Mouse (Mus musculus): ENCODE measurements at regions not wholly inside any gene's neighbourhood (a gene's known extent, or its start where the extent isn't known, plus 50 kb on each side); places are given as distances from the start of the nearest gene placed in this dataset.

GRCm38 (mm10) chr16:73466296-73466695, 945.3 kb downstream of the Robo2 start:
- Histone ChIP-seq H3K27me3 (ENCODE audit: insufficient read depth, poor library complexity, severe bottlenecking) (no peaks in the 10 kb centered on the region), H3K4me1 (no peaks in the 10 kb centered on the region), H3K4me3 (no peak overlapping the region), H3K27ac (no peak overlapping the region), H3K36me3 (no peaks in the 10 kb centered on the region), H3K9me3 (no peaks in the 10 kb centered on the region)
- 82% methylated on average over 6 of the region's 6 CpGs for WGBS
- no peak for DNase-seq (ENCODE audit: low spot score)

- H3K36me3 ChIP-seq: no peaks in the 10 kb centered on the region
- no peaks in the 10 kb centered on the region for H3K27me3 ChIP-seq (ENCODE audit: insufficient read depth, poor library complexity, severe bottlenecking)
- 80% methylated on average over 4 of the region's 4 CpGs for WGBS
- no peak overlapping the region for H3K27ac ChIP-seq
- H3K9me3 ChIP-seq: no peaks in the 10 kb centered on the region
- no peak overlapping the region for H3K4me3 ChIP-seq
- H3K4me1 ChIP-seq: no peaks in the 10 kb centered on the region
- DNase-seq (ENCODE audit: low spot score): no peak
Measured at GRCm38 (mm10) chr16:73462516-73462915, 949.1 kb downstream of the Robo2 start.

DNA sequence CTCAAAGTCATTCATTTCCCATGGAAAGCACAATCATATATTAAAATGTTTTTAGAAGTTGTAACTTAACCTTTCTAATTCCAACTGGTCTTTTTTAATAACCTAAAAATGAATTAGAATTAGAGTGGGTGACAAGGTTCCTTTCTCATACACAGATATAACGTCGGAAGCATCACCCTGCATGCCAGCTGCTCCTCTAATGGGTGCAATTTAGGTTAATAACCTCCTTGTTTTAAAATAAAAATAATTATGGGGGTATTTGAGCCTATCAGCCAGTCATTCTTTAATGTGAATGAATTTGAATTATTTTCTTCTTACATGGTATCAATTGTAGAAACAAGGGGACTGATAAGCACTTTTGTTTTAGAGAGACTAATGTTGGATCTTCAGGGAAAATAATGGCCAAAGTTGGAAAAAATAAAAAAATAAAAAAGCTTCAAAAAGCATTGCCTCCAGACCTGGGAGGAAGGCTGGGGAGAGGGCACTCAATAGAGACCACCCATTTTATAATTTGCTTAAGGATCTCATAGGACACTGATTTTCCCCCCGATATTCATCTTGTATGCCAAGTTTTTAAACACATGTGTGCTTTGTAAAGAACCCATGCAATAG, 960.9 kb downstream of the Robo2 start:
- 88% methylated on average over 3 of the region's 3 CpGs for WGBS
- no peaks in the 10 kb centered on the region for H3K27me3 ChIP-seq (ENCODE audit: insufficient read depth, poor library complexity, severe bottlenecking)
- no peak overlapping the region for H3K4me3 ChIP-seq
- no peaks in the 10 kb centered on the region for H3K9me3 ChIP-seq
- H3K4me1 ChIP-seq: no peaks in the 10 kb centered on the region
- H3K27ac ChIP-seq: no peak overlapping the region
- no peaks in the 10 kb centered on the region for H3K36me3 ChIP-seq
- no peak for DNase-seq (ENCODE audit: low spot score)

DNA sequence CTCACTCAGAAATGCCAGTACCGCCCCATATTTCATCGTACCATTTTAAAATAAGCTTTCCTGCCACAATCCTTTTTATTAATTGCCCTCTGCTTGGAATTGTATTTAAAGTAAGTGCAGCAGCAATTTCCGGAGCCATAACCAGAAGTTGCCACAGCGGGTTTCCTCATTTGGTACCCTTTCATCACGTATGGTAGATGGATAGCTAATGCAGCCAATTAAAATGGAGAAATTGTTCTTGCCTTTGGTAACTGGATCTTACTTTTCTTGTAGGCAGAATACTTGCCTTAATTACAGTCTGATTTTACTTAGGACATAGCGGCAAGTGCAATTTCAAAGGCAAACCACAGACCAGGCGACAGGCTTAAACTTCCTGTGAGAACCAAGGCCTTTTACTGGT, 961.8 kb downstream of the Robo2 start:
- Histone ChIP-seq H3K9me3 (no peaks in the 10 kb centered on the region), H3K4me1 (no peaks in the 10 kb centered on the region), H3K27ac (no peak overlapping the region), H3K27me3 (ENCODE audit: insufficient read depth, poor library complexity, severe bottlenecking) (no peaks in the 10 kb centered on the region), H3K4me3 (no peak overlapping the region), H3K36me3 (no peaks in the 10 kb centered on the region)
- WGBS: 92% methylated on average over 7 of the region's 7 CpGs
- no peak for DNase-seq (ENCODE audit: low spot score)

- H3K4me1 ChIP-seq: no peaks in the 10 kb centered on the region
- H3K27ac ChIP-seq: no peak overlapping the region
- WGBS: 92% methylated on average over 3 of the region's 3 CpGs
- no peak for DNase-seq (ENCODE audit: low spot score)
- no peaks in the 10 kb centered on the region for H3K9me3 ChIP-seq
- no peaks in the 10 kb centered on the region for H3K36me3 ChIP-seq
- no peak overlapping the region for H3K4me3 ChIP-seq
- H3K27me3 ChIP-seq (ENCODE audit: insufficient read depth, poor library complexity, severe bottlenecking): no peaks in the 10 kb centered on the region
Measured at GRCm38 (mm10) chr16:73435726-73436125, 975.9 kb downstream of the Robo2 start.

DNA sequence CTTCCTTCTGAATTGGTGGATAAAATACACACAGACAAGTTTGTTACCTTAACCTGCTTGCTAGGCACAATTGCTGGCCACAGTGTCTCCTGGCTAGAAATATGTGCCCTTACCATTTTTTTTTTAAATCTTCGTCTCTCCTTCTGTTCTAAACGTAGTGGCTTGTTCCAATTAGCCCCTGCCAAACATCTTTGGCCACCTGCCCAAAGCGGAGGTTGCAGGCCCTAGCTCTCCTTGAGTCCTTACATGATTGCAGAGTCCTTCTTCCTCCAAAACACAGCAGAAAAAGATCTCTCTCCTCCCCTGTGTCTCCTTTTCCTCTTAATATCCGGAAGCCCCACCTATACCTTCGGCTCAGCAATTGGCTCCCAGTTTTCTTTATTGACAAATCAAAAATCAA, 986.8 kb downstream of the Robo2 start:
- no peak overlapping the region for H3K4me3 ChIP-seq
- no peak for DNase-seq (ENCODE audit: low spot score)
- WGBS: 82% methylated on average over 5 of the region's 5 CpGs
- no peaks in the 10 kb centered on the region for H3K36me3 ChIP-seq
- no peaks in the 10 kb centered on the region for H3K4me1 ChIP-seq
- no peaks in the 10 kb centered on the region for H3K27me3 ChIP-seq (ENCODE audit: insufficient read depth, poor library complexity, severe bottlenecking)
- H3K27ac ChIP-seq: no peak overlapping the region
- H3K9me3 ChIP-seq: no peaks in the 10 kb centered on the region

GRCm38 (mm10) chr16:73424311-73424710, 987.3 kb downstream of the Robo2 start:
- no peaks in the 10 kb centered on the region for H3K27me3 ChIP-seq (ENCODE audit: insufficient read depth, poor library complexity, severe bottlenecking)
- H3K9me3 ChIP-seq: no peaks in the 10 kb centered on the region
- WGBS: 84% methylated on average over 2 of the region's 2 CpGs
- no peaks in the 10 kb centered on the region for H3K36me3 ChIP-seq
- H3K4me3 ChIP-seq: no peak overlapping the region
- no peak overlapping the region for H3K27ac ChIP-seq
- DNase-seq (ENCODE audit: low spot score): no peak
- H3K4me1 ChIP-seq: no peaks in the 10 kb centered on the region

DNA sequence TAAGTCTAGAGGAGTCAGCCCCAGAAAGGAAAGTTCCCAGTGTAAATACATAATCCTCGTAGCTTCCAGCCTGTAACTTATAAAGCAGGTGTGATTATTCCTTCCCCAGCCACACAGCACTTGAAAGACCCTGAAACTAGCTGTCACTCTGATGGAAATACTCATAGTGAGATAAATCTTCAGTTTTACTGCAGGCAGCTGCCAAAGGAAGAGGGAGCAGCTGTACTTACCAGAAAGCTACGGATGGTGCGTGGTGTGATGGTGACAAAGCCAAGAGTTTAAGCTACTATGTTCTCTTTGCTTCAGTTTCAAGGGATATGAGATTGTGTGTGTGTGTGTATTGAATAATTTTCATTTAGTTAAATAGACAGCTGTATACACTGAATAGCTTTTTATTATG, 1007.1 kb downstream of the Robo2 start:
- Histone ChIP-seq H3K4me3 (no peak overlapping the region), H3K27ac (no peak overlapping the region), H3K9me3 (no peaks in the 10 kb centered on the region), H3K36me3 (no peaks in the 10 kb centered on the region), H3K27me3 (ENCODE audit: insufficient read depth, poor library complexity, severe bottlenecking) (no peaks in the 10 kb centered on the region), H3K4me1 (no peaks in the 10 kb centered on the region)
- no peak for DNase-seq (ENCODE audit: low spot score)
- 77% methylated on average over 3 of the region's 3 CpGs for WGBS

- no peak for DNase-seq (ENCODE audit: low spot score)
- whole genome bisulfite sequencing: 81% methylated on average over 3 of the region's 3 CpGs
- H3K27ac ChIP-seq: no peak overlapping the region
- H3K27me3 ChIP-seq (ENCODE audit: insufficient read depth, poor library complexity, severe bottlenecking): no peaks in the 10 kb centered on the region
- H3K4me3 ChIP-seq: no peak overlapping the region
- H3K9me3 ChIP-seq: no peaks in the 10 kb centered on the region
- no peaks in the 10 kb centered on the region for H3K4me1 ChIP-seq
- H3K36me3 ChIP-seq: no peaks in the 10 kb centered on the region
Measured at GRCm38 (mm10) chr16:73404099-73404498, 1007.5 kb downstream of the Robo2 start.

GRCm38 (mm10) chr16:73379056-73379455, 1032.6 kb downstream of the Robo2 start:
- H3K9me3 ChIP-seq: no peaks in the 10 kb centered on the region
- no peak overlapping the region for H3K4me3 ChIP-seq
- no peak for DNase-seq (ENCODE audit: low spot score)
- no peaks in the 10 kb centered on the region for H3K4me1 ChIP-seq
- H3K36me3 ChIP-seq: no peaks in the 10 kb centered on the region
- H3K27me3 ChIP-seq (ENCODE audit: insufficient read depth, poor library complexity, severe bottlenecking): no peaks in the 10 kb centered on the region
- WGBS: 76% methylated on average over 2 of the region's 2 CpGs
- no peak overlapping the region for H3K27ac ChIP-seq

DNA sequence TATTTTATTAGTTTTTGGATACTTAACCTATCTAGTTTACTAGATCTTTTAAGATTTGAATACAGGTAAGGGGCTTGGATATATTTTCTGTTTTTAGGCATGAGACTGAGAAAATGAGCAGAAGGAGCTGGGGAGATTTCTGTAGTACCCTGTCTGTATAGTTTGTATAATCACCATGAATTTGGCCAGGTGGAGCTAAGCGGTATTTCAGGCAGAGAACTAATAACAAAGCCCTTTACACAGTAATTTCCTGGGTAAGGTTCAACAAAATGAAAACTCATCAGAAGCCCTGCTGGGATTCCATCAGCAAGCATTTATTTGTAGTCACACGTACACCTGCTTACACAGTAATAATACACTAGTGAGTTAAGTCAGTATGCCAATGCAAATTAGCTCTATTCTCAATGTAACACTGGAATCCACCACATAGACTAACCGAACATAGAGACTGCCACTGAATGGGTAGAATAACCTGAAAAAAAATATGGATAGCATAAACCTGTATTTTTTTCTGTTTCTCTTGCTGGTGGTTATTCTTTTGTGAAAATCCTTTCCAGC, 1036.9 kb downstream of the Robo2 start:
- no peak for DNase-seq (ENCODE audit: low spot score)
- 80% methylated on average over 3 of the region's 3 CpGs for WGBS
- H3K27ac ChIP-seq: no peak overlapping the region
- no peaks in the 10 kb centered on the region for H3K9me3 ChIP-seq
- H3K36me3 ChIP-seq: no peaks in the 10 kb centered on the region
- H3K4me1 ChIP-seq: no peaks in the 10 kb centered on the region
- H3K4me3 ChIP-seq: no peak overlapping the region
- no peaks in the 10 kb centered on the region for H3K27me3 ChIP-seq (ENCODE audit: insufficient read depth, poor library complexity, severe bottlenecking)

DNA sequence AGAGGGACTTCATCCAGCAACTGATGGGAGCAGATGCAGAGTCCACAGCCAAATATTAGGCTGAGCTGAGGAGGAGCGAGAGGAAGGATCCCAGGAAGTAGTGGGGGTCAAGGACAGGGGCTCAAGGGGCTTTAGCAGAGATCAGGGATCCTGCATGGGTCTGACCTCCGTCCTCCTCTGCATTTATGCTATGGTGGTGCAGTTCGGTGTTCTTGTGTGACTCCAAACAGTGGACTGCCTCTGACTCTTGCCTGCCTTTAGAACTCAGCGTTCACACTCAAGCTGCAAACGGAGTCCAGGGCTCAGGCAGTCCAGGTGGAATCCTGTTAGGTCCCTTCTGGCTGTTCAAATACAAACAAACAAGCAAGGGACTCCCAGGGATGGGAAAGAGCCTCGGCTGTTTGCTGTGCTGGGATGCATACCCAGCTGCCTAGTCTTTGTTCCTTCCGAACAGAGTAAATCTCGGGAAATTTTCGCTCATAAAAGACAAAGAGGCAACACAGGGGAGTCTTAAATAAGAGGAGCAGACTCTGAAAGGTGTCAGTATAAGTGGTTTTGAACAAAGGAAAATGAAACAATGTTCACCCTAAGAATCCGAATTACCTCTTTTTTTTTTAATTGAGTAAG, 1042.9 kb downstream of the Robo2 start:
- DNase-seq (ENCODE audit: low spot score): no peak
- H3K36me3 ChIP-seq: no peaks in the 10 kb centered on the region
- H3K4me1 ChIP-seq: no peaks in the 10 kb centered on the region
- H3K4me3 ChIP-seq: no peak overlapping the region
- no peaks in the 10 kb centered on the region for H3K9me3 ChIP-seq
- 62% methylated on average over 10 of the region's 10 CpGs for WGBS
- no peaks in the 10 kb centered on the region for H3K27me3 ChIP-seq (ENCODE audit: insufficient read depth, poor library complexity, severe bottlenecking)
- no peak overlapping the region for H3K27ac ChIP-seq

DNA sequence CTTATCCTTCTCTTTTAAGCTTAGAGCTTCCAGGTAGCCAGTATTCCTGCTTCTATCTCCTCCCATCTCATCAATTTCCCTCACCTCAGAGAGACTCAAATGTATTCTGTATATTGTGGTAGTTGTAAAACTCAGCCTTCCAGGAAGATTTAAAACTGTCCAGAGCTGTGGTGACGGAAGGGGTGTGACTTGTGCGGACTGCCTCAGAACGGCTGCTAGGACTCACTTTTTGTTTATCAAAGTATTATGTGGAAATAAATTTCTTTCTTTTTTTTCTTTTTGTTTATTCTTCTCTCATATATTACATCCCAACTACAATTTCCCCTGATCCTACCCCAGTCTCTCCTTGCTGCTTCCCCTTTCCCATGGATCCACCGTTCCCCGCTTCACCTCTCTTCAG, 1043.7 kb downstream of the Robo2 start:
- no peaks in the 10 kb centered on the region for H3K27me3 ChIP-seq (ENCODE audit: insufficient read depth, poor library complexity, severe bottlenecking)
- WGBS: 89% methylated on average over 5 of the region's 5 CpGs
- H3K9me3 ChIP-seq: no peaks in the 10 kb centered on the region
- H3K4me3 ChIP-seq: no peak overlapping the region
- no peak for DNase-seq (ENCODE audit: low spot score)
- no peak overlapping the region for H3K27ac ChIP-seq
- no peaks in the 10 kb centered on the region for H3K36me3 ChIP-seq
- no peaks in the 10 kb centered on the region for H3K4me1 ChIP-seq
